Mouse (Mus musculus) gonadal fat pad, adult 2 months (tissue): ENCODE data around the gene Rasal1. TPM values are rescaled to one million over a fixed set of nuclear protein-coding genes. Genes with fewer than 3 reads are reported as not detected.

Experiments used
- DNase-seq: peaks from one replicate; pipeline ENCODE4 v3.0.0-alpha.2; 2012; ENCODE audit warnings: low read depth
- polyA plus RNA-seq: library from polyadenylated mRNA; depleted of rRNA; stranded (reverse); fragments of >200 nt; gene quantifications from 2 replicates; pipeline ENCODE4 v1.2.3, GENCODE M21; 2012; rRNA removed

The Rasal1 gene
- polyA plus RNA-seq = 0.57 and 0.95 TPM in 2 replicates

- DNase-seq = no peak
Observed at GRCm38 (mm10) chr5:120648569-120649373, at the start of gene Rasal1. Gene Rasal1 (plus strand): TSS chr5:120648812.

GRCm38 (mm10) chr5:120599625-120600024 is 49.0 kb upstream of the Rasal1 start:
- DNase-seq = no peak

GRCm38 (mm10) chr5:120600946-120601668 is 47.5 kb upstream of the Rasal1 start:
- DNase-seq = no peak

GRCm38 (mm10) chr5:120602210-120602609 is 46.4 kb upstream of the Rasal1 start:
- DNase-seq = no peak

GRCm38 (mm10) chr5:120603515-120603914 is 45.1 kb upstream of the Rasal1 start:
- DNase-seq = no peak

GRCm38 (mm10) chr5:120604839-120605238 is 43.8 kb upstream of the Rasal1 start:
- DNase-seq = no peak

- no peak for DNase-seq
Observed at GRCm38 (mm10) chr5:120605241-120605661, 43.4 kb upstream of the Rasal1 start.

GRCm38 (mm10) chr5:120605688-120606087 is 42.9 kb upstream of the Rasal1 start:
- no peak for DNase-seq

GRCm38 (mm10) chr5:120606590-120607200 is 41.9 kb upstream of the Rasal1 start:
- DNase-seq = no peak

- DNase-seq = no peak
Observed at GRCm38 (mm10) chr5:120607335-120607734, 41.3 kb upstream of the Rasal1 start.

GRCm38 (mm10) chr5:120609246-120609775 is 39.3 kb upstream of the Rasal1 start:
- DNase-seq = no peak

GRCm38 (mm10) chr5:120610906-120611305 is 37.7 kb upstream of the Rasal1 start:
- no peak for DNase-seq

GRCm38 (mm10) chr5:120611416-120611815 is 37.2 kb upstream of the Rasal1 start:
- DNase-seq = no peak

- no peak for DNase-seq
Observed at GRCm38 (mm10) chr5:120612442-120612821, 36.2 kb upstream of the Rasal1 start, which contains the start of the genes Rita1 and Ddx54. Gene Rita1 (minus strand): TSS chr5:120612589. Gene Ddx54 (plus strand): TSS chr5:120612739.

GRCm38 (mm10) chr5:120612822-120613604 is 35.6 kb upstream of the Rasal1 start:
- DNase-seq = peak; percentile 93

- no peak for DNase-seq
Observed at GRCm38 (mm10) chr5:120615903-120616302, 32.7 kb upstream of the Rasal1 start.

GRCm38 (mm10) chr5:120618778-120619177 is 29.8 kb upstream of the Rasal1 start:
- DNase-seq = no peak

- no peak for DNase-seq
Observed at GRCm38 (mm10) chr5:120619201-120619600, 29.4 kb upstream of the Rasal1 start.

GRCm38 (mm10) chr5:120620375-120621077 is 28.1 kb upstream of the Rasal1 start:
- no peak for DNase-seq

GRCm38 (mm10) chr5:120621078-120621765 is 27.4 kb upstream of the Rasal1 start:
- DNase-seq = no peak
